Mouse (Mus musculus) limb, embryonic 12.5 days (tissue): Measurements from ENCODE around the gene Parva. TPM values are rescaled to one million over a fixed set of nuclear protein-coding genes. Genes with fewer than 3 reads are reported as not detected.

Experiments
- polyA plus RNA-seq: library from polyadenylated mRNA; unstranded; fragments of >200 nt; fragmentation: Nextera tagmentation; extraction: Ambion mirVana; gene quantifications from 2 replicates; pipeline ENCODE4 v1.2.1, GENCODE M21; 2016

Parva gene
- polyA plus RNA-seq, 1 experiment from 2014 or later, result 82.7 TPM

Other genes with a start within 250 kb of the Parva start
- 2.4 and 3.2 TPM in 2 replicates for gene Mical2, start 201.6 kb upstream of the Parva start, polyA plus RNA-seq